Mouse (Mus musculus): Measurements from ENCODE around the gene Plekhb1. TPM values are rescaled to one million over a fixed set of nuclear protein-coding genes. Genes with fewer than 3 reads are reported as not detected.
A peak's percentile ranks its signal among the peaks of the same experiment; 100 is the strongest.

Gene Plekhb1
- polyA plus RNA-seq, 3 experiments from 2014 or later: 0.13 to 0.20 TPM; not detected in 1

DNA sequence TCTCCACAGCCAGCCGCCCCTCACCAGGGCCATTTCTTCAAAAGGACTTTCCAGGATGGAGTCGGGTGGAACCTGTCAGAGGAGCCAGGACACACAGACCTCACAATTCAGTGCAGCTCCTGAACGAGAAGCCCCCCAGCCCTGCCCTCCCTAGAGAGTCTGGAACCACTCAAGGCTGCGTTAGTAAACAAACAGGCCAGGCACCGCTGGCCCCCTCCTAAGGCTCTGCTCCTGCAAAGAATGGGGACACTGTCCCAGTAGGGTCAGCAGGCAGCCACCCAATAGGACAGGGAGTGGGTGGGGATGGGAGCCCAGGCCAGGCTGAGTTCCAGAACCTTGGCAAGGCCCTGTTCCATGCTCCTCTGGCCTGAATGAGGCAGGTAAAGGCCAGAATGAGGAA, 5.5 kb downstream of the Plekhb1 start:
- no peak for ATAC-seq

DNA sequence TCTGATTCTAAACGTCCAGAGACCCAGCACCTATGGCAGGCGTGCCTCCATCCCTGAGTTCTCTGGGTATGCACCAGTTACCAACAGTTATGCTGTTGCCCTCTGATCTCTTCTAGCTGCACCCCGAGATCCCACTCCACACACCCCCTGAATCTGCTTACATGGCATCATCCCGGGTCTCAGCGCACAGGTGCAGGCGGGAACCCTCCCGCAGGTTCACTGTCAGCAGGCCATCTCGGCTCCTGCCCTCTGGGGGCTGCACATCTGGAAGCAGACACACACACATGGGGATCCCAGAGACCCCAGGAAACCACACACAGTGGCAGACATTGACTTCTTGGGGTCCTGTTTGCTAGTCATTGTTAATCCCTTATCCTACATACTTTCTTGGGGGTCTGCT, 7.8 kb downstream of the Plekhb1 start:
- no peak for ATAC-seq

- ATAC-seq: no peak
Observed at GRCm38 (mm10) chr7:100653480-100654266, 8.5 kb downstream of the Plekhb1 start.

DNA sequence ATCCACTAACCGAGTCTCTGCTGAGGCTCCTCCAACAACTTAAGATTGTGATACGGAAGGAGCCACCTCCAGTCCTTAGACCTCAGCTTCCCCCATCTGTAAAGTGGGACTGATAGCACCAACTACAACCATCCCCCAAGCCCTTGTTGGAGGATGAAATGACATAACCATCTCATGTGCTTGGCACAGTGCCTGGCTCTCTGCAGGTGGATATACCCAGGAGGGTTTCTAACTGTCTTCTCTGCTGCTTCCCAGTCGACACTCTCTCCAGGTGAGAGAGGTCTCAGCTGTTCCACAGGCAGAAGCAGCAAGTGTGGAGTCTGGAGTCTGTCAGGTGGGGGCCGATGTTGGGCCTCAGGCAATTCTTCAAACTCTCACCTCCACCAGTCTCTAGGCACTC, 11.2 kb downstream of the Plekhb1 start:
- ATAC-seq: no peak

DNA sequence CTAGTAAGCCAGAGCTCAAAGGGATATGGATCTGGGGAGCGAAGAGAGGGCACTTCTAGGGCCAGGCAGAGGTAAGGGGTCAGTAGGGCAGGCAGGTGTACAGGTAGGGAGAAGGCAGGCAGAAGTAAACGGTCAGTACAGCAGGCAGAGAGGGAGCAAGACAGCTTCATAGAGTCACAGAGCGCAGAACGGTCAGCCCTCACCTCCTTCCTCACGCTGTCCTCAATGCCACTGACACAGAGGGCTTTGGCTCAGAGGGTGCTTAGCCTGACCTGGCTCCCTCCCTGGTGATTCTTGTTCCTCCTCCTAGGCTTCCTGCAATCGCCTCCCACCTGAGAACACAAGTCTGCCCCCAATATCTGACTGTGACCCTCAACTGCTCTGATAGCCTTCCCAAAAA, 11.8 kb downstream of the Plekhb1 start:
- ATAC-seq: no peak

- no peak for ATAC-seq
Observed at GRCm38 (mm10) chr7:100649826-100650225, 12.4 kb downstream of the Plekhb1 start.

- ATAC-seq: no peak
Observed at GRCm38 (mm10) chr7:100649095-100649494, 13.1 kb downstream of the Plekhb1 start.

DNA sequence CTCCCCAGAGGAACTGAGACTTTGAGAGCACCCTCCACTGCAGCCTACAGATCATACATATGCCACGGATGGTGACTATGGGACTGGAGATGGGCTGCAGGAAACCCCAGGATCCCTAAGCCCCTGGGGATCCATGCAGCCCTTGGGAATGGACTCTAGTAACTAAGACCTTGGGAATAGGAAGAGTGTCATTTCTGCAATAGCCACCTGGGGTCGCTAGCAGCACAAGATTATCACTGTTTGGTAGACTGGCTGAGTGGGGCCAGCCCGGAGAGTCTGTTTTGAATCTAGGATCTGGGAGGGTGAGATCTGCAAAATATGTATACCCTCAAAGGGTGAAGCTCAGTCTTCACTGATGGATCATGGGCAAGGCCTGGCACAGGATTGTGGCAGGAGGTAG, 17.1 kb downstream of the Plekhb1 start:
- no peak for ATAC-seq

DNA sequence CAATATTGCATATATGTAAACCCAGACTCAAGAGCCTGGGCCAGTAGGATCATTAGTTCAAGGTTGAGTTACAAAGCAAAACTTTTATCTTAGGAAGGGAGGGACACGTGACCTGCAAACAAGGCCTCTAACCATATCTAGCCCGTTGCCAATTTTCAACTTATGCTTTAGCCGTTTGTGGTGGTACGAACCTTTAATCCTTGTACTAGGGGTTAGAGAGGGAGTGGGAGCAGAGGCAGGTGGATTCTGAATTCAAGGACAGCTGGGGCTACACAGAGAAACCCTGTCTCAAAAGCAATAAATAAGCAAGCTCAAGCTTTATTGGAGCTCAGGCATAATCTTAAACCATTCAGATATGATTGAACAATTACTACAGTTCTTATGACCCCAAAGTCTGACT, 19.8 kb downstream of the Plekhb1 start:
- no peak for ATAC-seq

GRCm38 (mm10) chr7:100637657-100638056, 24.6 kb downstream of the Plekhb1 start:
- ATAC-seq: no peak

GRCm38 (mm10) chr7:100624538-100624937, 37.7 kb downstream of the Plekhb1 start:
- ATAC-seq: no peak

DNA sequence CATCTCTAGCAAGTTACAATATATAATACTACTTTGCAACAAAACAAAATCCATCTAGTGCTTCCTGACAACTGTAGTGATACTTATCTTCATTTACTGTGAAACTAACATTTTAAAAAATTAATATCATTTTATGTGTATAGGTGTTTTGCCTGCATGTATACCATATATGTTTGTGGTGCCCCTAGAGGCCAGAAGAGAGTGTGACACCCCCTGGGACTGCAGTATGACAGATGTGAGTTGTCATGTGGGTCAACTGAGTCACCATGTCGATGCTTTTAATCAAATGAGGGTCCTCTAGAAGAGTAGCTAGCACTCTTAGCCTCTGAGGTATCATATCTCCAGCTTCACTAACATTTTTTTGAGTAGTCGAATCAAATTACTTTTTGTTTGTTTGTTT, 39.9 kb downstream of the Plekhb1 start:
- peak; percentile 38 for ATAC-seq

- ATAC-seq: no peak
Observed at GRCm38 (mm10) chr7:100616121-100616857, 45.9 kb downstream of the Plekhb1 start.

GRCm38 (mm10) chr7:100608910-100609309, 53.3 kb downstream of the Plekhb1 start:
- no peak for ATAC-seq

- no peak for ATAC-seq
Observed at GRCm38 (mm10) chr7:100608130-100608741, 54.0 kb downstream of the Plekhb1 start, which contains the start of gene Mrpl48. Gene Mrpl48 (minus strand): TSS chr7:100608301.

- peak; percentile 93 for ATAC-seq
Observed at GRCm38 (mm10) chr7:100607214-100608129, 54.7 kb downstream of the Plekhb1 start, which contains the start of gene Rab6a. Gene Rab6a (plus strand): TSS chr7:100607410.

DNA sequence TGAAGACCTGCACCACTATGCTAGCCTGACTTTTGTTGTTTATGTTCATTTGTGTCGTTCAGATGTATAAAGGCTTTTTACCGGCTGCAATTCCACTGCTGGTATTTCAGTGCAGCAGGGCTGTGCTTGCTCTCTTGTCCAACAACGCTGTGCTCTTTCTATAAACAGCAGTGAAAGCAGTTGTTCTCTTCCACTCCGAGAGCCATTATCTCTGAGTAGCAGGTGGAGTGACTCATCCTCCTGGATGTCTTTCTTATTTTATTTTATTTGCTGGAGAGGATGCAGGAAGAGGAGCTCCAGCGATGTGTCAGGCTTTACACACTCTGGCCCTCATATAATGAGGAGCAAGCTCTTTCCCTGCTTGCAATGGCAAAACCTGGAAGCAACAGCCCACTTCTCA, 62.0 kb downstream of the Plekhb1 start:
- no peak for ATAC-seq

GRCm38 (mm10) chr7:100593349-100593748, 68.9 kb downstream of the Plekhb1 start:
- no peak for ATAC-seq
